Mouse (Mus musculus): ENCODE results near the gene Ecsit.

DNA sequence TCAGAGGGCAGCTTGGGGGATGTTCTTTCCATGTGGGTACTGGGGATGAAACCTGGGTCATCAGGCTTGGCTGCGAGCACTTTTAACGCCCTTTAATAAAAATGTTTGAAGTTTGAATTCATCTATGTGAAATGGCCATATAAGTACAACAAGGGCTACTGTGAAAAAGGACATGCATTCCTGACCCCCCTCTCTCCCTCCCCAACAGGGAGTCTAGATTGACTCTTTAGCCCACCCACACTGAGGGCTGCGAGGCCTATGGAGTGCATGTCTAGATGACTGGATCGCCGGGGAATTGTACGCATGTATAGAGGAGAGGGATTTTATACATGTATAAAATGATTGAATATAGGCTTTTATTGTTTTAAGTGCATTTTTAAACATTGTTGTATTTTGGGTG, 774 bp upstream of the Ecsit start:
- TF ChIP-seq POLR2A (IDR thresholded peaks at IDR 0.05; ENCODE audit: low read depth, low read length), result no peak
- no peak for TF ChIP-seq CTCF (IDR thresholded peaks at IDR 0.05; ENCODE audit: extremely low read depth, insufficient read length, insufficient replicate concordance, low read depth, low read length)

Measured in small intestine, adult 2 months (tissue).